Comparison of ENCODE assay signal across 12 mouse cellular contexts in genomic region chr1:127595735-127596134, GRCm38 (mm10).
"Had no signal": no experiment of that assay in that cellular context is flagged by ENCODE, and none has a peak within 500 bp of the region (broad histone marks: within the 10 kb centered on the region; RNA-seq: fewer than 3 reads in every experiment).

No protein-coding gene starts in this region.

- H3K4me2 ChIP-seq: limb, embryonic 15.5 days had no signal

- H3K9me3 ChIP-seq: limb, embryonic 15.5 days had no signal

- H3K4me3 ChIP-seq: limb, embryonic 15.5 days had no signal

- H3K27me3 ChIP-seq: limb, embryonic 15.5 days had no signal

- DNase-seq: kidney, adult 9 months; kidney, postnatal 36 days; layer of hippocampus, adult 9-11 months; layer of hippocampus, postnatal 36 days; lung, adult 18-20 months; lung, postnatal 36 days; right cerebral cortex, adult 18-20 months; right cerebral cortex, postnatal 25 days; thymus, postnatal 36 days had no signal

- H3K27ac ChIP-seq: kidney, postnatal 0 days; limb, embryonic 15.5 days; liver, embryonic 14.5 days had no signal

- H3K9ac ChIP-seq: limb, embryonic 15.5 days; liver, embryonic 14.5 days had no signal

- H3K36me3 ChIP-seq: limb, embryonic 15.5 days had no signal

- H3K4me1 ChIP-seq: limb, embryonic 15.5 days had no signal
